Mouse (Mus musculus): ENCODE data around the gene Bmp2k.

Bmp2k gene

GRCm38 (mm10) chr5:96997310-96997801, at the start of gene Bmp2k:
TSS of gene Bmp2k (plus strand) at chr5:96997689.
- peak; percentile 99 for DNase-seq

GRCm38 (mm10) chr5:96948856-96949527, 48.5 kb upstream of the Bmp2k start:
- DNase-seq = peak; percentile 92

GRCm38 (mm10) chr5:96949839-96950666, 47.4 kb upstream of the Bmp2k start:
- peak; percentile 11 for DNase-seq

GRCm38 (mm10) chr5:96950667-96951492, 46.6 kb upstream of the Bmp2k start:
- DNase-seq = peak; percentile 66

- DNase-seq = peak; percentile 80
These were observed 45.9 kb upstream of the Bmp2k start for GRCm38 (mm10) chr5:96951493-96952105.

- peak; percentile 7 for DNase-seq
These were observed 43.4 kb upstream of the Bmp2k start for GRCm38 (mm10) chr5:96954040-96954439.

GRCm38 (mm10) chr5:96954466-96955027, 42.9 kb upstream of the Bmp2k start:
- DNase-seq = peak; percentile 9

GRCm38 (mm10) chr5:96956926-96957325, 40.6 kb upstream of the Bmp2k start:
- DNase-seq = no peak

GRCm38 (mm10) chr5:96961122-96961521, 36.4 kb upstream of the Bmp2k start:
- DNase-seq = peak; percentile 39

GRCm38 (mm10) chr5:96961852-96962251, 35.6 kb upstream of the Bmp2k start:
- peak; percentile 39 for DNase-seq

GRCm38 (mm10) chr5:96962252-96962933, 35.1 kb upstream of the Bmp2k start:
- DNase-seq = peak; percentile 63

- DNase-seq = peak; percentile 50
These were observed 34.6 kb upstream of the Bmp2k start for GRCm38 (mm10) chr5:96962934-96963301.

- DNase-seq = peak; percentile 36
These were observed 33.1 kb upstream of the Bmp2k start for GRCm38 (mm10) chr5:96964062-96965028.

GRCm38 (mm10) chr5:96965029-96965403, 32.5 kb upstream of the Bmp2k start:
- DNase-seq = peak; percentile 57

GRCm38 (mm10) chr5:96965503-96965902, 32.0 kb upstream of the Bmp2k start:
- DNase-seq = peak; percentile 21

- peak; percentile 87 for DNase-seq
These were observed 28.9 kb upstream of the Bmp2k start for GRCm38 (mm10) chr5:96968628-96969027.

GRCm38 (mm10) chr5:96969032-96969431, 28.5 kb upstream of the Bmp2k start:
- DNase-seq = peak; percentile 52

GRCm38 (mm10) chr5:96969705-96970471, 27.6 kb upstream of the Bmp2k start:
- DNase-seq = peak; percentile 79

GRCm38 (mm10) chr5:96970472-96970848, 27.0 kb upstream of the Bmp2k start:
- DNase-seq = peak; percentile 27
